Mouse (Mus musculus): ENCODE measurements at regions not wholly inside any gene's neighbourhood (a gene's known extent, or its start where the extent isn't known, plus 50 kb on each side); places are given as distances from the start of the nearest gene placed in this dataset.

DNA sequence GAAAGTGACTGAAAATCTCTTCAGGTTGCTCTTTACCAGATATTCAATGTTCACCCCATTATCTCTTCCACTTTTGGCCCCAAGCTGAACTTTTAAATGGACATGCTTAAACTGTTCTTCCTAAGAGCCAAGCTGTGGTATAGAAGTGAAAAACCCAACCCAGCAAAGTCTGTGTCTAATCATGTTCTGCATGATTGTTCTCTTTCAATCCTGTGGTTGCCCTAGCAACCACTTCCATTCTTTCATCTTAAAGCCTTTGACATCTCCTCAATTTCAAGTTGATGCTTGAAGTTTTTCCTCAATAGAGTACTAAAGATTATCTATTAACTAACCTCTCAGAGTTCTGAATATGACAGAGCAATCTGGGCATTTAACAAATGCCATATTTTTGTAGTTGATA is 75.6 kb upstream of the Trim24 start:
- TF ChIP-seq BHLHE40 (IDR thresholded peaks at IDR 0.05; ENCODE audit: low read depth, low read length) (no peak), CTCF (conservative IDR thresholded peaks at IDR 0.05 in 1 of 2, IDR thresholded peaks at IDR 0.05 in 1 of 2; ENCODE audit: low read depth in 2 of 2, low read length in 2 of 2) (no peak)
